Comparison of ENCODE assay signal across 8 mouse cellular contexts in genomic region chr1:119422460-119423015, GRCm38 (mm10). TPM values are rescaled to one million over a fixed set of nuclear protein-coding genes. Genes with fewer than 3 reads are reported as not detected.
DNase-seq lines count a peak whose midpoint lies in the region; ATAC-seq lines count a peak whose summit lies in the region.

No protein-coding gene starts in this region.

- peak overlapping the region; percentile 60 for H3K4me3 ChIP-seq in lung, embryonic 15.5 days
- peak overlapping the region; percentile 85 for H3K4me3 ChIP-seq in forebrain, embryonic 15.5 days
- peak overlapping the region; percentile 63 for H3K4me3 ChIP-seq in limb, embryonic 12.5 days (replicated peaks)
- H3K4me3 ChIP-seq in neural tube, embryonic 15.5 days (replicated peaks): peak overlapping the region; percentile 60

- H3K27me3 ChIP-seq in lung, embryonic 15.5 days: peaks cover 83% of the 10 kb centered on the region
- H3K27me3 ChIP-seq in forebrain, embryonic 15.5 days: peaks cover 7% of the 10 kb centered on the region; the same call in 1 of the 2 replicates
- H3K27me3 ChIP-seq in limb, embryonic 12.5 days: peaks cover 88% of the 10 kb centered on the region
- H3K27me3 ChIP-seq in neural tube, embryonic 15.5 days (replicated peaks): peaks cover 62% of the 10 kb centered on the region

- DNase-seq in lung, postnatal 25 days (ENCODE audit: low spot score): no peak
- DNase-seq in frontal cortex, postnatal 25 days (ENCODE audit: low spot score in 2 of 2): no peak
- no peak for DNase-seq in right cerebral cortex, postnatal 25 days

- ATAC-seq in lung, embryonic 15.5 days (ENCODE audit: borderline replicate concordance, extremely low read depth, low FRiP score, low TSS enrichment): no peak
- ATAC-seq in forebrain, embryonic 15.5 days (replicated peaks): peak; percentile 7
- no peak for ATAC-seq in limb, embryonic 12.5 days (ENCODE audit: insufficient number of reproducible peaks, insufficient read depth, low FRiP score, low TSS enrichment, low read depth)
- ATAC-seq in neural tube, embryonic 15.5 days (ENCODE audit: low FRiP score): peak; percentile 1; the same call in 1 of the 2 replicates
- ATAC-seq in granulocyte monocyte progenitor cell, adult 5-6 weeks (replicated peaks; ENCODE audit: poor library complexity, severe bottlenecking): no peak

- no peak overlapping the region for H3K9ac ChIP-seq in lung, embryonic 15.5 days
- peak overlapping the region; percentile 78 for H3K9ac ChIP-seq in forebrain, embryonic 15.5 days (replicated peaks)
- H3K9ac ChIP-seq in limb, embryonic 12.5 days (replicated peaks): peak overlapping the region; percentile 66
- H3K9ac ChIP-seq in neural tube, embryonic 15.5 days (replicated peaks): peak overlapping the region; percentile 53

- no peak overlapping the region for H3K27ac ChIP-seq in lung, embryonic 15.5 days
- peak overlapping the region; percentile 82 for H3K27ac ChIP-seq in forebrain, embryonic 15.5 days (replicated peaks)
- no peak overlapping the region for H3K27ac ChIP-seq in limb, embryonic 12.5 days
- peak overlapping the region; percentile 68; the same call in 1 of the 2 replicates for H3K27ac ChIP-seq in neural tube, embryonic 15.5 days (replicated peaks)

- no peaks in the 10 kb centered on the region for H3K9me3 ChIP-seq in lung, embryonic 15.5 days
- H3K9me3 ChIP-seq in forebrain, embryonic 15.5 days: no peaks in the 10 kb centered on the region
- H3K9me3 ChIP-seq in limb, embryonic 12.5 days: peaks cover 3% of the 10 kb centered on the region; the same call in 1 of the 2 replicates
- H3K9me3 ChIP-seq in neural tube, embryonic 15.5 days (replicated peaks): no peaks in the 10 kb centered on the region

- H3K36me3 ChIP-seq in lung, embryonic 15.5 days: no peaks in the 10 kb centered on the region
- H3K36me3 ChIP-seq in forebrain, embryonic 15.5 days: no peaks in the 10 kb centered on the region
- no peaks in the 10 kb centered on the region for H3K36me3 ChIP-seq in limb, embryonic 12.5 days
- no peaks in the 10 kb centered on the region for H3K36me3 ChIP-seq in neural tube, embryonic 15.5 days

- WGBS in lung, embryonic 15.5 days: 2% methylated on average over 31 of the region's 32 CpGs
- WGBS in forebrain, embryonic 15.5 days: under 1% methylated on average over 31 of the region's 32 CpGs
- WGBS in limb, embryonic 12.5 days: under 1% methylated on average over 31 of the region's 32 CpGs
- under 1% methylated on average over 30 of the region's 32 CpGs for WGBS in neural tube, embryonic 15.5 days

- H3K4me2 ChIP-seq in lung, embryonic 15.5 days: peak overlapping the region; percentile 100
- H3K4me2 ChIP-seq in forebrain, embryonic 15.5 days (replicated peaks): peak overlapping the region; percentile 88
- H3K4me2 ChIP-seq in limb, embryonic 12.5 days: peak overlapping the region; percentile 99
- peak overlapping the region; percentile 98 for H3K4me2 ChIP-seq in neural tube, embryonic 15.5 days

- peaks cover 21% of the 10 kb centered on the region for H3K4me1 ChIP-seq in lung, embryonic 15.5 days
- H3K4me1 ChIP-seq in forebrain, embryonic 15.5 days: peaks cover 34% of the 10 kb centered on the region
- H3K4me1 ChIP-seq in limb, embryonic 12.5 days (replicated peaks): peaks cover 44% of the 10 kb centered on the region
- peaks cover 59% of the 10 kb centered on the region for H3K4me1 ChIP-seq in neural tube, embryonic 15.5 days

RNA-seq across cellular contexts. Expression of gene Inhbb, which starts 0.5 kb away (rescaled TPM):
- 0.30 and 0.34 TPM in 2 replicates for polyA plus RNA-seq in lung, embryonic 15.5 days (2015; fragmentation: Nextera tagmentation; extraction: Ambion mirVana)
- 6.6 TPM in 2 replicates for polyA plus RNA-seq in forebrain, embryonic 15.5 days (2015; fragmentation: Nextera tagmentation; extraction: Ambion mirVana)
- 0.36 and 0.41 TPM in 2 replicates for polyA plus RNA-seq in limb, embryonic 12.5 days (2016; fragmentation: Nextera tagmentation; extraction: Ambion mirVana)
- polyA plus RNA-seq in neural tube, embryonic 15.5 days (2015; fragmentation: Nextera tagmentation; extraction: Ambion mirVana): 2.1 and 2.4 TPM in 2 replicates
- not detected in 2 replicates for total RNA-seq in granulocyte monocyte progenitor cell, adult 5-6 weeks (2014; fragmentation: Nextera tagmentation)
- total RNA-seq in granulocyte monocyte progenitor cell, adult 5-6 weeks (2017): not detected in 2 replicates

Comparison
In these comparisons a context has a peak if more than half of its experiments do, and no peak if none do; other contexts are left out.
1. ATAC-seq: peak in forebrain, embryonic 15.5 days (single experiment) and neural tube, embryonic 15.5 days (single experiment); none in lung, embryonic 15.5 days (single experiment), limb, embryonic 12.5 days (single experiment) and granulocyte monocyte progenitor cell, adult 5-6 weeks (single experiment).
2. H3K27ac ChIP-seq: peak in forebrain, embryonic 15.5 days (single experiment) and neural tube, embryonic 15.5 days (single experiment); none in lung, embryonic 15.5 days (single experiment) and limb, embryonic 12.5 days (single experiment).
3. Peak in every context shown above with its lines, with median percentiles within 50 percentile points of each other: H3K4me2 ChIP-seq and H3K4me3 ChIP-seq.